Mouse (Mus musculus) MEL (cell line): ENCODE results near the gene Fam222a. TPM values are rescaled to one million over a fixed set of nuclear protein-coding genes. Genes with fewer than 3 reads are reported as not detected.

Experiments used
- DNase-seq: peaks from one replicate; pipeline ENCODE4 v3.0.0; 2011; ENCODE audit warnings: low read depth, low spot score
- H3K27ac ChIP-seq: 2 replicates; pipeline ENCODE4 v1.5.1; 2012; ENCODE audit warnings: low read depth, mild to moderate bottlenecking, control low read depth, low read length, moderate library complexity; ENCODE audit not compliant: control insufficient read depth
- H3K27me3 ChIP-seq, 2 experiments: fragments of 150-350 bp in 1 of 2; sonication (generic) in 1 of 2; 2 replicates each; pipeline ENCODE4 v1.6.1; 2012; ENCODE audit warnings: low read length in 2 of 2, mild to moderate bottlenecking in 2 of 2, improper control_type of control experiment in 1 of 2, moderate library complexity in 1 of 2; ENCODE audit not compliant: insufficient read depth in 2 of 2, control insufficient read depth in 1 of 2
- H3K36me3 ChIP-seq, 2 experiments: 2 replicates each; pipeline ENCODE4 v1.6.1; 2012 to 2014; ENCODE audit warnings: low read length in 2 of 2, improper control_type of control experiment in 1 of 2, inconsistent platforms in 1 of 2, mild to moderate bottlenecking in 1 of 2; ENCODE audit not compliant: insufficient read depth in 2 of 2, control insufficient read depth in 1 of 2
- H3K4me1 ChIP-seq, 2 experiments: fragments of 150-350 bp in 1 of 2; sonication (generic) in 1 of 2; 2 replicates each; pipeline ENCODE4 v1.6.1; 2012; ENCODE audit warnings: low read length in 2 of 2, improper control_type of control experiment in 1 of 2, mild to moderate bottlenecking in 1 of 2; ENCODE audit not compliant: insufficient read depth in 2 of 2, control insufficient read depth in 1 of 2
- H3K4me3 ChIP-seq, 2 experiments: fragments of 150-350 bp in 1 of 2; sonication (generic) in 1 of 2; 2 replicates each; pipeline ENCODE4 v1.5.1; 2012; ENCODE audit warnings: low read depth in 2 of 2, low read length in 2 of 2, mild to moderate bottlenecking in 2 of 2, moderate library complexity in 2 of 2, control low read depth in 1 of 2, improper control_type of control experiment in 1 of 2; ENCODE audit not compliant: control insufficient read depth in 1 of 2, insufficient read depth in 1 of 2
- H3K79me2 ChIP-seq: 2 replicates; pipeline ENCODE4 v1.6.1; 2012; ENCODE audit warnings: mild to moderate bottlenecking, low read length, moderate library complexity; ENCODE audit not compliant: control insufficient read depth, poor library complexity, insufficient read depth
- H3K9ac ChIP-seq: 2 replicates; pipeline ENCODE4 v1.6.1; 2012; ENCODE audit warnings: low read depth, mild to moderate bottlenecking, control low read depth, low read length, moderate library complexity; ENCODE audit not compliant: control insufficient read depth, poor library complexity, severe bottlenecking
- H3K9me3 ChIP-seq: fragments of 150-350 bp; sonication (generic); replicated peaks from 2 replicates; pipeline ENCODE4 v1.6.1; 2012; ENCODE audit warnings: mild to moderate bottlenecking, low read length, improper control_type of control experiment, moderate library complexity; ENCODE audit not compliant: insufficient read depth
- CHD2 ChIP-seq: IDR thresholded peaks from 2 replicates; pipeline ENCODE4 v1.6.1; 2011; ENCODE audit warnings: low read length, improper control_type of control experiment
- CTCF ChIP-seq, 3 experiments: IDR thresholded peaks in 2 of 3; conservative IDR thresholded peaks in 1 of 3; 2 replicates each; pipeline ENCODE4 v1.5.1; 2011 to 2012; ENCODE audit warnings: low read length in 3 of 3, low read depth in 2 of 3, mild to moderate bottlenecking in 2 of 3, improper control_type of control experiment in 1 of 3, inconsistent platforms in 1 of 3, mixed read lengths in 1 of 3, moderate library complexity in 1 of 3; ENCODE audit not compliant: control insufficient read depth in 1 of 3, insufficient read depth in 1 of 3, poor library complexity in 1 of 3, severe bottlenecking in 1 of 3
- E2F4 ChIP-seq: IDR thresholded peaks from 2 replicates; pipeline ENCODE4 v1.6.1; 2011; ENCODE audit warnings: low read depth, low read length, improper control_type of control experiment, borderline replicate concordance
- ELF1 ChIP-seq: IDR thresholded peaks from 2 replicates; pipeline ENCODE4 v1.6.1; 2014; ENCODE audit warnings: low read depth, mild to moderate bottlenecking, inconsistent platforms, low read length, improper control_type of control experiment, moderate library complexity
- EP300 ChIP-seq, 2 experiments: IDR thresholded peaks; 2 replicates each; pipeline ENCODE4 v1.6.1; 2011; ENCODE audit warnings: improper control_type of control experiment in 2 of 2, low read length in 2 of 2, low read depth in 1 of 2, mild to moderate bottlenecking in 1 of 2
- ETS1 ChIP-seq: IDR thresholded peaks from 2 replicates; pipeline ENCODE4 v1.6.1; 2012; ENCODE audit warnings: low read depth, mild to moderate bottlenecking, inconsistent platforms, low read length, improper control_type of control experiment, moderate library complexity
- GABPA ChIP-seq: IDR thresholded peaks from 2 replicates; pipeline ENCODE4 v1.6.1; 2012; ENCODE audit warnings: low read depth, mild to moderate bottlenecking, inconsistent platforms, low read length, improper control_type of control experiment, moderate library complexity
- MXI1 ChIP-seq: IDR thresholded peaks from 2 replicates; pipeline ENCODE4 v1.6.1; 2011; ENCODE audit warnings: mild to moderate bottlenecking, low read depth, low read length, improper control_type of control experiment
- MYC ChIP-seq: IDR thresholded peaks from 2 replicates; pipeline ENCODE4 v1.6.1; 2011; ENCODE audit warnings: low read depth, mild to moderate bottlenecking, low read length, improper control_type of control experiment, moderate library complexity
- NELFE ChIP-seq: IDR thresholded peaks from 2 replicates; pipeline ENCODE4 v1.6.1; 2011; ENCODE audit warnings: low read depth, low read length, improper control_type of control experiment
- POLR2A ChIP-seq, 2 experiments: IDR thresholded peaks; 2 replicates each; pipeline ENCODE4 v1.6.1; 2011 to 2012; ENCODE audit warnings: low read length in 2 of 2, mild to moderate bottlenecking in 2 of 2, control low read depth in 1 of 2, improper control_type of control experiment in 1 of 2, low read depth in 1 of 2, moderate library complexity in 1 of 2; ENCODE audit not compliant: control insufficient read depth in 1 of 2, insufficient read depth in 1 of 2, poor library complexity in 1 of 2
- RAD21 ChIP-seq: IDR thresholded peaks from 2 replicates; pipeline ENCODE4 v1.6.1; 2011; ENCODE audit warnings: mild to moderate bottlenecking, low read depth, low read length, improper control_type of control experiment
- RCOR1 ChIP-seq: IDR thresholded peaks from 2 replicates; pipeline ENCODE4 v1.6.1; 2012; ENCODE audit warnings: low read depth, mild to moderate bottlenecking, inconsistent platforms, low read length, improper control_type of control experiment
- SMC3 ChIP-seq: IDR thresholded peaks from 2 replicates; pipeline ENCODE4 v1.6.1; 2011; ENCODE audit warnings: low read depth, low read length, improper control_type of control experiment
- TCF12 ChIP-seq: IDR thresholded peaks from 2 replicates; pipeline ENCODE4 v1.6.1; 2014; ENCODE audit warnings: low read depth, mild to moderate bottlenecking, inconsistent platforms, low read length, improper control_type of control experiment, moderate library complexity
- USF1 ChIP-seq: IDR thresholded peaks from 2 replicates; pipeline ENCODE4 v1.6.1; 2014; ENCODE audit warnings: low read depth, mild to moderate bottlenecking, inconsistent platforms, low read length, improper control_type of control experiment, moderate library complexity
- USF2 ChIP-seq, 2 experiments: IDR thresholded peaks; 2 replicates each; pipeline ENCODE4 v1.6.1; 2011 to 2012; ENCODE audit warnings: improper control_type of control experiment in 2 of 2, low read length in 2 of 2, borderline replicate concordance in 1 of 2, inconsistent platforms in 1 of 2, low read depth in 1 of 2, mild to moderate bottlenecking in 1 of 2; ENCODE audit not compliant: insufficient read depth in 1 of 2
- ZC3H11A ChIP-seq: IDR thresholded peaks from 2 replicates; pipeline ENCODE4 v1.6.1; 2012; ENCODE audit warnings: low read depth, mild to moderate bottlenecking, inconsistent platforms, low read length, improper control_type of control experiment
- ZKSCAN1 ChIP-seq: IDR thresholded peaks from 2 replicates; pipeline ENCODE4 v1.6.1; 2012; ENCODE audit warnings: low read depth, mild to moderate bottlenecking, inconsistent platforms, low read length, improper control_type of control experiment, moderate library complexity
- ZMIZ1 ChIP-seq: IDR thresholded peaks from 2 replicates; pipeline ENCODE4 v1.6.1; 2012; ENCODE audit warnings: low read depth, mild to moderate bottlenecking, inconsistent platforms, low read length, improper control_type of control experiment, moderate library complexity
- polyA plus RNA-seq, 2 experiments: library from polyadenylated mRNA; stranded (reverse) in 1 of 2; unstranded in 1 of 2; fragments of >175 nt in 1 of 2; fragments of >200 nt in 1 of 2; gene quantifications; 2 replicates each; pipeline versions ENCODE4 v1.2.1 to v1.2.4; 2012; ENCODE audit warnings: low replicate concordance in 2 of 2, low read depth in 1 of 2; ENCODE audit not compliant: insufficient read length in 2 of 2, insufficient read depth in 1 of 2, missing spikeins in 1 of 2
- total RNA-seq: library from RNA; depleted of rRNA; stranded (reverse); fragments of 300-350 nt; gene quantifications from 2 replicates; pipeline ENCODE4 v1.2.3, GENCODE M21; 2012

The Fam222a gene
- total and polyA plus RNA-seq, 3 experiments = 0.27 to 0.70 TPM; not detected in 1

- H3K27ac ChIP-seq = no peak overlapping the region
- H3K4me3 ChIP-seq = no peak overlapping the region
- H3K9me3 ChIP-seq = no peaks in the 10 kb centered on the region
- 0 out of 2 replicates have a peak, but pooled peaks have one; percentile 34 for TF ChIP-seq ZC3H11A
- TF ChIP-seq SMC3 = peak; percentile 73
- TF ChIP-seq CTCF (IDR thresholded peaks at IDR 0.05 in 2 of 3, conservative IDR thresholded peaks at IDR 0.05 in 1 of 3; ENCODE audit: control insufficient read depth in 1 of 3, insufficient read depth in 1 of 3, low read depth in 2 of 3, low read length in 3 of 3, poor library complexity in 1 of 3, severe bottlenecking in 1 of 3) = peak; percentile 83 to 99 (median 96)
- TF ChIP-seq EP300 (IDR thresholded peaks at IDR 0.05; ENCODE audit: low read depth in 1 of 2, low read length in 2 of 2) = no peak
- TF ChIP-seq RAD21 = peak; percentile 49
- TF ChIP-seq ZMIZ1 = no peak
- no peak for TF ChIP-seq NELFE
- no peak for TF ChIP-seq ELF1
- no peak overlapping the region for H3K9ac ChIP-seq
- no peaks in the 10 kb centered on the region for H3K27me3 ChIP-seq
- no peaks in the 10 kb centered on the region for H3K4me1 ChIP-seq
- no peaks in the 10 kb centered on the region for H3K36me3 ChIP-seq
- peak; percentile 60 for DNase-seq
- H3K79me2 ChIP-seq = no peaks in the 10 kb centered on the region
Observed at GRCm38 (mm10) chr5:114608516-114608915, 40.7 kb downstream of the Fam222a start.

GRCm38 (mm10) chr5:114611256-114611655, 43.4 kb downstream of the Fam222a start:
- Histone ChIP-seq H3K4me1 (no peaks in the 10 kb centered on the region), H3K27ac (no peak overlapping the region), H3K9me3 (no peaks in the 10 kb centered on the region), H3K79me2 (no peaks in the 10 kb centered on the region), H3K4me3 (no peak overlapping the region), H3K36me3 (no peaks in the 10 kb centered on the region), H3K27me3 (no peaks in the 10 kb centered on the region)
- no peak for DNase-seq
- TF ChIP-seq CHD2 = no peak
- no peak for TF ChIP-seq ETS1
- TF ChIP-seq POLR2A (IDR thresholded peaks at IDR 0.05; ENCODE audit: control insufficient read depth in 1 of 2, insufficient read depth in 1 of 2, low read depth in 1 of 2, low read length in 2 of 2, poor library complexity in 1 of 2) = no peak
- TF ChIP-seq CTCF (IDR thresholded peaks at IDR 0.05 in 2 of 3, conservative IDR thresholded peaks at IDR 0.05 in 1 of 3; ENCODE audit: control insufficient read depth in 1 of 3, insufficient read depth in 1 of 3, low read depth in 2 of 3, low read length in 3 of 3, poor library complexity in 1 of 3, severe bottlenecking in 1 of 3) = no peak
- no peak for TF ChIP-seq ZKSCAN1
- no peak for TF ChIP-seq MYC
- TF ChIP-seq RCOR1 = no peak
- no peak for TF ChIP-seq TCF12
- TF ChIP-seq NELFE = no peak
- no peak for TF ChIP-seq GABPA
- TF ChIP-seq MXI1 = no peak
- no peak for TF ChIP-seq ZMIZ1
- no peak for TF ChIP-seq USF1
- no peak for TF ChIP-seq USF2 (IDR thresholded peaks at IDR 0.05; ENCODE audit: borderline replicate concordance in 1 of 2, insufficient read depth in 1 of 2, low read depth in 1 of 2, low read length in 2 of 2)
- TF ChIP-seq E2F4 = no peak
- TF ChIP-seq, all 39 proteins: peak for 0
- H3K9ac ChIP-seq = no peak overlapping the region
